Mouse (Mus musculus) olfactory bulb, adult 2 months (tissue): ENCODE data around the gene Gart.

Experiments
- CTCF ChIP-seq: fragments of 200-500 bp; IDR thresholded peaks from 2 replicates; pipeline ENCODE4 v1.5.1; 2012; ENCODE audit warnings: low read depth, mild to moderate bottlenecking, low read length, moderate library complexity; ENCODE audit not compliant: insufficient read depth
- POLR2A ChIP-seq: fragments of 200-500 bp; IDR thresholded peaks from 2 replicates; pipeline ENCODE4 v1.6.1; 2012; ENCODE audit warnings: mild to moderate bottlenecking, low read depth, low read length, moderate library complexity; ENCODE audit not compliant: insufficient read depth

DNA sequence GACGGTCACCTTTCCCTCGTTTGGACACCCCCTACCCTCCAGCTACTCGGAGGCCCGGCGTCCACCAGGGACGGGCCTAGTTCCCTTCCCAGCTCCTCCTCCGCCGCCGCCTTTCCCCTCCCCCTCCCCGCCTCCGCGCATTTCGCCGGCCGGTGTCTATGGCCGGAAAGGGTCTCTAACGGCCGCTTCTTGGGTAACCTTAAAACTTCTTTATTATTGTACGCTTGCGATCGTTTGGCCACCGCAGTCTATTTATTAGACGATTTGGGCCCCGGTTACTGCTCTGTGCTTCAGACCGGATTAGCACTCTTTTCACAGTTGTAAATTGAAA, 1.4 kb upstream of the Gart start:
- TF ChIP-seq CTCF (no peak), POLR2A (no peak)
